Comparison of ENCODE assay signal across 14 mouse cellular contexts in genomic region chr13:92859959-92860358, GRCm38 (mm10). TPM values are rescaled to one million over a fixed set of nuclear protein-coding genes. Genes with fewer than 3 reads are reported as not detected.
A peak's percentile ranks its signal among the peaks of the same experiment; 100 is the strongest.
DNase-seq lines count a peak whose midpoint lies in the region; ATAC-seq lines count a peak whose summit lies in the region.
"Had no signal": no experiment of that assay in that cellular context is flagged by ENCODE, and none has a peak within 500 bp of the region (broad histone marks: within the 10 kb centered on the region; RNA-seq: fewer than 3 reads in every experiment).

No protein-coding gene starts in this region.

- 47% methylated on average over 4 of the region's 4 CpGs for WGBS in lung, embryonic 15.5 days
- WGBS in heart, embryonic 14.5 days, result 32% methylated on average over 4 of the region's 4 CpGs

- H3K4me3 ChIP-seq in lung, embryonic 15.5 days, result no peak overlapping the region
- H3K4me3 ChIP-seq in heart, embryonic 14.5 days (ENCODE audit: control insufficient read depth in 1 of 2, insufficient read depth in 1 of 2, low read depth in 1 of 2, low read length in 2 of 2), result no peak overlapping the region
- H3K4me3 ChIP-seq: forebrain, embryonic 12.5 days; kidney, embryonic 15.5 days had no signal

- ATAC-seq in lung, embryonic 15.5 days (ENCODE audit: borderline replicate concordance, extremely low read depth, low FRiP score, low TSS enrichment), result peak; percentile 85
- peak; percentile 64; the same call in 1 of the 2 replicates for ATAC-seq in heart, embryonic 14.5 days (ENCODE audit: insufficient number of reproducible peaks, insufficient read depth, low FRiP score, low read depth)
- ATAC-seq: hindbrain, embryonic 16.5 days; intestine, postnatal 0 days had no signal

- H3K4me2 ChIP-seq in lung, embryonic 15.5 days, result no peak overlapping the region
- H3K4me2 ChIP-seq in heart, embryonic 14.5 days (ENCODE audit: low read length), result no peak overlapping the region
- H3K4me2 ChIP-seq: forebrain, embryonic 12.5 days; kidney, embryonic 15.5 days had no signal

- DNase-seq in lung, adult 18-20 months, result no peak
- peak; percentile 52 to 57 for DNase-seq in heart, adult 9 months (ENCODE audit: low spot score in 2 of 2)
- DNase-seq in heart, postnatal 4 days, result peak; percentile 63
- no peak for DNase-seq in left cerebral cortex, adult 9 months (ENCODE audit: low spot score in 2 of 2)
- DNase-seq in adrenal gland, postnatal 10 days, result no peak
- DNase-seq: cerebellum, adult 8-10 months; liver; right cerebral cortex, postnatal 25 days had no signal

- H3K27me3 ChIP-seq in lung, embryonic 15.5 days, result no peaks in the 10 kb centered on the region
- H3K27me3 ChIP-seq in heart, embryonic 14.5 days (ENCODE audit: control insufficient read depth, insufficient read depth, low read length), result no peaks in the 10 kb centered on the region
- H3K27me3 ChIP-seq: forebrain, embryonic 12.5 days; kidney, embryonic 15.5 days had no signal

- H3K9me3 ChIP-seq in lung, embryonic 15.5 days, result no peaks in the 10 kb centered on the region
- no peaks in the 10 kb centered on the region for H3K9me3 ChIP-seq in heart, embryonic 14.5 days (ENCODE audit: control insufficient read depth, low read length)
- H3K9me3 ChIP-seq: forebrain, embryonic 12.5 days; kidney, embryonic 15.5 days had no signal

- no peak overlapping the region for H3K9ac ChIP-seq in lung, embryonic 15.5 days
- H3K9ac ChIP-seq in heart, embryonic 14.5 days (ENCODE audit: low read length), result no peak overlapping the region
- H3K9ac ChIP-seq: forebrain, embryonic 12.5 days; kidney, embryonic 15.5 days had no signal

- no peak overlapping the region for H3K27ac ChIP-seq in lung, embryonic 15.5 days
- H3K27ac ChIP-seq in heart, embryonic 14.5 days (replicated peaks in 1 of 2; ENCODE audit: control insufficient read depth in 1 of 2, insufficient read depth in 1 of 2, low read depth in 2 of 2, low read length in 2 of 2), result peak overlapping the region; percentile 37 to 49; a peak in 3 of 4 replicates
- H3K27ac ChIP-seq: forebrain, embryonic 12.5 days; kidney, embryonic 15.5 days had no signal

- 0 out of 2 replicates have a peak, but pooled peaks cover 7% of the 10 kb centered on the region for H3K36me3 ChIP-seq in lung, embryonic 15.5 days
- H3K36me3 ChIP-seq in heart, embryonic 14.5 days (ENCODE audit: control insufficient read depth, insufficient read depth, low read length), result peaks cover 11% of the 10 kb centered on the region
- H3K36me3 ChIP-seq: forebrain, embryonic 12.5 days had no signal

- no peaks in the 10 kb centered on the region for H3K4me1 ChIP-seq in lung, embryonic 15.5 days
- peaks cover 8 to 23% of the 10 kb centered on the region in 2 experiments for H3K4me1 ChIP-seq in heart, embryonic 14.5 days (ENCODE audit: control insufficient read depth in 2 of 2, insufficient read depth in 2 of 2, low read length in 2 of 2)
- H3K4me1 ChIP-seq: forebrain, embryonic 12.5 days; kidney, embryonic 15.5 days had no signal

RNA-seq across cellular contexts. Expression of gene Mtx3, which starts 15.4 kb away (rescaled TPM):
- polyA plus RNA-seq in lung, embryonic 15.5 days (2015; fragmentation: Nextera tagmentation; extraction: Ambion mirVana), result 3.1 and 3.2 TPM in 2 replicates
- polyA plus RNA-seq in heart, embryonic 14.5 days (2014; fragmentation: Nextera tagmentation; extraction: Ambion mirVana), result 4.8 TPM in 2 replicates
- 10 to 100 TPM; 15.1 to 15.9 TPM for total RNA-seq in heart, postnatal 4 days (2021)
- total RNA-seq in adrenal gland, postnatal 10 days (2021), result 10 to 100 TPM; 14.5 to 26.9 TPM

Comparison
In these comparisons a context has a peak if more than half of its experiments do, and no peak if none do; other contexts are left out.
1. DNase-seq: peak in heart, adult 9 months (2 of 2) and heart, postnatal 4 days (single experiment); none in lung, adult 18-20 months (0 of 2), left cerebral cortex, adult 9 months (0 of 2) and adrenal gland, postnatal 10 days (single experiment).